Mouse (Mus musculus): ENCODE data around the gene Nphp4. TPM values are rescaled to one million over a fixed set of nuclear protein-coding genes. Genes with fewer than 3 reads are reported as not detected.
"Not testable (repeated sequence)": the region's sequence is repeated elsewhere in the genome, so short reads cannot be mapped to it uniquely, and the experiment has no call there.

The Nphp4 gene
- total RNA-seq, 2 experiments from 2014 or later, result 0.18 to 0.27 TPM

GRCm38 (mm10) chr4:152554421-152554820 lies 77.9 kb downstream of the Nphp4 start:
- no peak for ATAC-seq (ENCODE audit: poor library complexity, severe bottlenecking)

GRCm38 (mm10) chr4:152555806-152556205 lies 79.3 kb downstream of the Nphp4 start:
- not testable (repeated sequence) for ATAC-seq (ENCODE audit: poor library complexity, severe bottlenecking)

DNA sequence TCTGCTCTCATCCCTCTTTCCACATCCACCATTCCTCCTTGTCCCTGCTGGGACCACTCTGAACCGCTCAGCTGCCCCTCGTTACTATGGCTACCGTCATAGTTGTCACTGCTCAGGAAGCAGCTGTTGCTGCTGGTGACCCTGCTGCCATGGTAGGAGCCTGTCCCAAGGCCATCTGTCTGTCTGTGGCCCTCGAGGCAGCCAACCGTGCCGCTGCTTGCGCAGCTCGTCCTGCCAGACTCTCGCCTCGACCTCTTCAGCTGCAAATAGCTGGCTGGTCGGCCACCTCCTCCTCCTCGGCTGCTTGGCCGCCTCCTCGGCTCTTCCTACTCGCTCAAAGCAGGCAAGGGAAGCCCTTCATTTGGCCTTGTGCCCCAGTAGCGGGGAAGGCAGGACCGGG lies 81.7 kb downstream of the Nphp4 start:
- no peak for ATAC-seq (ENCODE audit: poor library complexity, severe bottlenecking)

DNA sequence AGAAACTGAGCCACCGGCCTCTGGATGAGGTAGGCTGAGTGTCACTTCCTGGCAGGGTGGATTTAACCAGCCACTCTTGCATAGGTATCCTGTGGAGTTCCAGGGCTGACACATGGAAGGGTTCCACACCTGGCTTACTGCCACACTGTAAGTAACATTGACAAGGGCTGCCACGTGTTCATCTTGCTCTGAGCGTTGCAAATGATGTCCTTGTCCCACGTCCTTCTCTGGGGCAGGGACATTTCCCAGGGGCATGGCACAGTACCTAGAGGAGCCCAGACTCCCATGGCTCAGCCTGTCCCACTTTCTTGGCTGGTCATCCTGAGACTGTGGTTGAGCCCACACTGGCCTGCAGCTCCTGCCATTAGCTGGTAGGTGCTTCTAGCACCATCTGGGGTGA lies 91.5 kb downstream of the Nphp4 start:
- ATAC-seq (ENCODE audit: poor library complexity, severe bottlenecking), result no peak

GRCm38 (mm10) chr4:152568662-152569395 lies 92.3 kb downstream of the Nphp4 start:
- ATAC-seq (ENCODE audit: poor library complexity, severe bottlenecking), result no peak

DNA sequence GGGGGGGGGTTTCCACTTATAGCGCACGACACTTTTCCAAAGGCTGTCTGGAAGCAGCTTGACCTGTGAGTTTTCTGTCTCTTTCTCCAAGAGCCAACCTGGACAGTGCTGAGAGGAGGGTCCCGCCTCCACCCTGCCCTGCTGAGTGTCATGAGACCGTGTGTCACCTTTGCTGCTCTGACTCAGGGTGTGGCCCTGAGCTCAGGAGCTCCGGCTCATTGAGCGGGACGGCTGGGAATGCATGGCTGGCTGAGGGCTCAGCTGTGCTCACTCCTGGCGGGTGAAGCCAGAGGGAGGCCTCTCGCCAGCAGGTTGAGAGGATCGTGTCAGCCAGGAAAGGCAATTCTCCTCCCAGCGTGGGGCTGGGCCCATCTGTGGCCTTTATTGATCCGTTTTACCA lies 97.8 kb downstream of the Nphp4 start:
- ATAC-seq (ENCODE audit: poor library complexity, severe bottlenecking), result no peak

DNA sequence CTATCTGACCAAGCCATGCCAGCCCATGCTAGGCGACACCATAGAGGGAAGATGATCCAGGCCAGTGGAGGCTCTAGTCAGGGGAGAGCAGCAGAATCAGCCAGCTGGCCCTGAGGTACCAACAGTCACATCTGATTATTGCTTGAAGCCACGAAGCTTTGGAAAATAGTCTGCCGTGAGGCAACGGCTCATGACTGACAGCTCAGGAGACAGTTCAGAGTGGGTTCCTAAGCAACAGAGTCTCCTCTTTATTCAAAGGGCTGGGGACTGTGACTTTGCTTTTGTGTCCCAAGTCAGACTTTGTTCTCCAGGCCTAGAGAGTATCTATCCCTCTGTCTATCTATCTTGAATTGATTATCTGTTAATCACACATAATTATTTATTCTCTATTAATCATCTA lies 100.3 kb downstream of the Nphp4 start:
- no peak for ATAC-seq (ENCODE audit: poor library complexity, severe bottlenecking)

DNA sequence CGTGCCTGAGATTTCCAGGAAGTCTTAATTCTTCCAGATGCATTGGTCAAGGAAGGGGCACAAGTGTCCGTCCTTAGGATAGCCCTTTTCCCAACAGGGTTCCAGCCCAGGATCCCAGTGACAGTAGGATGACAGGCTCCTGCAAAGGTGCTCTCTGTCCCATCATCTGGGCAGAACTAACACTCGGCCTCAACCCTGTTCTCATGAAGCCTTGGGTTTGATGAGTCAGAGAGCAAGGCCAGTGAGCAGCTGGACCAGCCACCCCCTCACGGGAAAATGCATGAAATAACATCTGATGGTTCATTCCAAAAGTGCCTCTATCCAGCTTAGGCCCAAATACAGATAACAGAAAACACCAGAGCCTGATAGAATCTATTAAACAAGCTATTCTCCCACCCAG lies 103.5 kb downstream of the Nphp4 start:
- ATAC-seq (ENCODE audit: poor library complexity, severe bottlenecking), result no peak

DNA sequence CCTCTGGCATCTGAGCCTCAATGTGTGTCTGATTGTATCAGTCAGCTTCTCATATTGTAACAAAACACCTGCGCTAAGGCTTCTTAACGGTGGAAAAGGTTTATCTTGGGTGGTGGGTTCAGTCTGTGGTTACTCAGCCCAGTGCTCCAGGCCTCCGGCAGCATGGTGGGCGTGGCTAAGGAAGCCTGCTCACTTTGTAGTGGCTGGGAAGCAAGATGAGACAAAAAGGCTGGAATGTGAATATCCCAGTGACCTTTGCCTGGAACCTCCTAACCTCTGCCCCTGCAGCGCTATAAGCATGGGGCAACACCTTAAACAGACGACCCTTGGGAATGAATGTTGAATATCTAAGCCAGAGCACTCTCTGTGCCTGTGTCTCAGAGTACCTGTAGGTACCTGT lies 105.7 kb downstream of the Nphp4 start:
- ATAC-seq (ENCODE audit: poor library complexity, severe bottlenecking), result no peak

DNA sequence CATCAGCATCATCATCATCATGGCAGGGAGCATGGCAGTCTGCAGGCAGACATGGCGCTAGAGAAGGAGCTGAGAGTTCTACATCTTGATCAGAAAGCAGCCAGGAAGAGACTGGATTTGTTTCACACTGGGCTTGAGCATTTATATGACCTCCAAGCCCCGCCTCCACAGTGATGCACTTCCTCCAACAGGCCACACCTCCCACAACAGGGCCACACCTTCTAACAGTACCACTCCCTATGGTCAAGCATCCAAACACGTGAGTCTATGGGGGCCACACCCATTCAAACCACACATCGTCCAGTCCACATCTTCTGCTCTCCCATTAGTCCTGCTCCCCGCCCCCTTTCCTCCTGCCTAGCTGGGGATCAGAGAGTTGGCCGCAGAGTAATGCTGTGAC lies 107.1 kb downstream of the Nphp4 start:
- ATAC-seq (ENCODE audit: poor library complexity, severe bottlenecking), result no peak

DNA sequence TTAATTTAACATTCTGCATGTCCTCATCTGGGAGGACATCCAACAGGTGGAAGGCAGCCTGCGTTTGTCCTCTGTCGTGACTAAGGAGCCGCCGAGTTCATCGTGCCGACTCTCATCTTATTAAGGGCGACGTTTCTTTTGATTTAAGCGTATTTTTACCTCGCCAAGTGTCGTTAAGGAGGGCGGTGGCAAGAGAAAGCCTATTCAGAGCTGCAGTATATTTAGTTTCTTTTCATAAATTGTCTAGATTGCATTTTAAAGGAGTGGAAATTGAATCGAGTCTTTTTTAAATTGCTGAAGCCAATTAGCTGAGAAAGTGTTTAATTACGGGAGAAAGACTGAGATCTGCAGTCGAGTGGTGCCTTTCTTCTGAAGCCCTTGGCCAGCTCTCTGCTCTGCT lies 109.0 kb downstream of the Nphp4 start:
- ATAC-seq (ENCODE audit: poor library complexity, severe bottlenecking), result no peak

GRCm38 (mm10) chr4:152586175-152586574 lies 109.7 kb downstream of the Nphp4 start:
- ATAC-seq (ENCODE audit: poor library complexity, severe bottlenecking), result no peak

DNA sequence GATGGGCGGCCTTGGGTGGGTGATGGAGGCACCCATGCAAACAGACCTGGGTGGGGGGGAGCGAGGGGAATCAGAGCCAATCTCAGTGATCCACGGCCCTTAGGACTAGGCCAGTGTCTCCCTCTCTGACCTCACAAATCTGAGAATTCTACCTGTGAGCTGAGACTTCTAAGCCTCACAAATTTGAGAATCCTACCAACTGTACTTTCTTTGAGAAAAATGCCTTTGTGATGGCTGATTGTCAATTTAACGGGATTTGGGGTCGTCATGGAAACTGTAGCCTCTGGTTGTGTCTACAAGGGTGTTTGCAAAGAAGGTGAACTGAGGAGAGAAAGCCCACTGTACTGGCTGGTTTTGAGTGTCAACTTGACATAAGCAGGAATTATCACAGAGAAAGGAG lies 127.8 kb downstream of the Nphp4 start:
- ATAC-seq (ENCODE audit: poor library complexity, severe bottlenecking), result no peak

DNA sequence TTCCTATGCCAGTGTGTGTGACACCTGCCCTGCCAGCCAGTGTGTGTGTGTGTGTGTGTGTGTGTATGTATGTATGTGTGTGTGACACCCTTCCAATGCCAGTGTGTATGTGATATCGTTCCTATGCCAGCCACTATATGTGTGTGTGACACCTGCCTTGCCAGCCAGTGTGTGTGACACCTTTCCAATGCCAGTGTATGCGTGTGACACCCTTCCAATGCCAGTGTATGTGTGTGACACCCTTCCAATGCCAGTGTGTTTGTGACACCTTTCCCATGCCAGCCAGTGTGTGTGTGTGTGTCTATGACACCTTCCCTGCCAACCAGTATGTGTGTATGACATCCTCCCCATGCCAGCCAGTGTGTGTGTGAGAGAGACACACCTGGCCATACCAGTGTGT lies 132.7 kb downstream of the Nphp4 start:
- ATAC-seq (ENCODE audit: poor library complexity, severe bottlenecking), result no peak

- no peak for ATAC-seq (ENCODE audit: poor library complexity, severe bottlenecking)
These were observed 133.5 kb downstream of the Nphp4 start for GRCm38 (mm10) chr4:152610026-152610425.

Other genes with a start within 250 kb of the Nphp4 start
- gene Gpr153, start 202.5 kb upstream of the Nphp4 start, total RNA-seq (2015), result not detected in 2 replicates
- gene Gpr153, start 202.5 kb upstream of the Nphp4 start, total RNA-seq (2017), result 0.04 and 1.7 TPM in 2 replicates
- gene Hes3, start 185.0 kb upstream of the Nphp4 start, total RNA-seq (2015), result not detected in 2 replicates
- not detected in 2 replicates for gene Hes3, start 185.0 kb upstream of the Nphp4 start, total RNA-seq (2017)
- gene Icmt, start 179.5 kb upstream of the Nphp4 start, total RNA-seq (2015), result 8.7 and 9.3 TPM in 2 replicates
- gene Icmt, start 179.5 kb upstream of the Nphp4 start, total RNA-seq (2017), result 9.7 and 11.9 TPM in 2 replicates
- gene Rnf207, start 157.7 kb upstream of the Nphp4 start, total RNA-seq (2015), result not detected in 2 replicates
- not detected in 2 replicates for gene Rnf207, start 157.7 kb upstream of the Nphp4 start, total RNA-seq (2017)
- gene Rpl22, start 151.0 kb upstream of the Nphp4 start, total RNA-seq (2015), result 968 and 1,019 TPM in 2 replicates
- gene Rpl22, start 151.0 kb upstream of the Nphp4 start, total RNA-seq (2017), result 2,015 and 2,172 TPM in 2 replicates
- not detected in 2 replicates for gene Chd5, start 138.1 kb upstream of the Nphp4 start, total RNA-seq (2015)
- 0.07 and 0.16 TPM in 2 replicates for gene Chd5, start 138.1 kb upstream of the Nphp4 start, total RNA-seq (2017)
- 51.4 and 61.6 TPM in 2 replicates for gene Kcnab2, start 1.2 kb downstream of the Nphp4 start, total RNA-seq (2015)
- 77.7 and 116 TPM in 2 replicates for gene Kcnab2, start 1.2 kb downstream of the Nphp4 start, total RNA-seq (2017)

Measured in megakaryocyte, adult 5-6 weeks (primary cell).